Mouse (Mus musculus) adrenal gland, adult 8-10 months (tissue): ENCODE measurements around the gene Cdk14. TPM values are rescaled to one million over a fixed set of nuclear protein-coding genes. Genes with fewer than 3 reads are reported as not detected.

ENCODE experiments used
- DNase-seq: peaks from one replicate; pipeline ENCODE4 v3.0.0; 2022
- total RNA-seq, 4 experiments: library from RNA; stranded (reverse); gene quantifications; 2 replicates each; pipeline ENCODE4 v1.2.4; 2022

The Cdk14 gene
- total RNA-seq, 4 experiments from 2014 or later, result 9.9 to 17.4 (median 11.8) TPM

DNA sequence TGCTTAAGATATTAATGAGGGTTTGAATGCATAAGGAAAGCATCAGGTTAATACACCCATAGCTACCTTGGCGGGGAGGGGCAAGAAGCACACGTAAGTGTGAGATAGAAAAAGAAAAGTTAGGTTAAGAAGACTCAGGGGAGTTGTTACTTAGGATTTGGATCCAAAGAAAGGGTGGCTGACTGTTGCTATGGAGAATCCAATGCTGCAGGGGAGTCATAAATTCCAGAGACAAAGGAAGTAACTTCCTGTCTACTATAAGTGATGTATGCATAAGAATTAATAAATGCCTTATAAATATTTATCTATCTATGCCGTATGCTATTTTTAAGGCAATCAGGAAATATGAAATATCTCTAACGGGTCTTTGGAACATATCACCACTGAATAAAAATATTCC lies 527.4 kb downstream of the Cdk14 start:
- DNase-seq, result no peak

DNA sequence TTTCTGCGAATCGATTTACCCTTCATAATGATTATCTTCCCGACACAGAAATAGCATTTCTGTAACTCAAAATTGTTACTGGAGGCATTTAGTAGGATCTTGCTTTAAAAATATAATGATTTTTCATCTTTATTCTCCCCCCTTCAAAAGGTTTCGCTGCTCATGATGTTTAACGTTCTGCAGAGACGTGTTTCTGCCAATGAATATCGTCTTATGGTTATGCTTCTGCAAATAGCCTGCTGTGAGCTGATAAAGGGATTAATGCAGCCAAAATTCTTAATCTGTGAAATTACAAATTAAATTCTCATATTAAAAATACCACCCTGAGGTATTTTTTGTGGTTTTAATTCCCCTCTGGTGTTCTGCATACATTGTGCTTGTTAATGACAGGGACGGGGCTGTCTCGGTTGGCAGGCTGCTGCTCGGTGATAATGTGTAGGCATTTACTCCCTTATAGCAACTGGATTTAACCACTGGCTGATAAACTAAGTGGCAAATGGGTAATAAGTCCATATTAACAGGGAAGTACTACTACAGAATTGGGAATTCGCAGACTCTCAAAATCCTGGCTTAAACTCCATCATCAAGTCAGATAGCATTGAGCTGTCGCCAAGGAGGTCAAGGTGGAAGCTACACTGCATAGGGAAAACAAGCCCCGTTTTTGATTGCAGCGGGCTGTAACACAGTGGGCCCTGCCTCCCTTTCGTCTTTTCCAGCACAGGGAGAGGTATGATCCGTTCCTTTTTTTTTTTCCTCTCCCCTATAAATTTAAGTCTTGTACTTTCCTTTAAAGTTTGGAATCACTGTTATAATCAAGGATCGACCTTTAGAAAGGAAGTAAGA lies 528.0 kb downstream of the Cdk14 start:
- DNase-seq, result peak; percentile 2

DNA sequence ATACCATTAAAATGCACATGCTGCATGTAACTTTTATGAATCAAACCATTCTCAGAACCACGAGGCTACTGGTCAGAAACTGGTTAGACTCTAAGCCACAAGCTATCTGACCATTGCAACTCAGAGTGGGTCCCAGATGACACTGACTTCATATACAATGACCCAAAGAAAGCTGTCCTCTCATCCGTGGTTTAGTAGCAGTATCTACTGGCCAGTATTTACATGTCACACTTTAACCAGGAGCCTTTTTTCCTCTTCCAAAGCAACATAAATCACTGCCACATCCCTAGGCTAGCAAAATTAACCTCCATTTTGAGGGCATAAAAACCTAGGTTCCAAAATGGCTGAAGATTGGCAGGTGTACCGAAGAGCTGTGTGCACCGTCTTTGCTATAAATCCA lies 533.0 kb downstream of the Cdk14 start:
- DNase-seq, result no peak

DNA sequence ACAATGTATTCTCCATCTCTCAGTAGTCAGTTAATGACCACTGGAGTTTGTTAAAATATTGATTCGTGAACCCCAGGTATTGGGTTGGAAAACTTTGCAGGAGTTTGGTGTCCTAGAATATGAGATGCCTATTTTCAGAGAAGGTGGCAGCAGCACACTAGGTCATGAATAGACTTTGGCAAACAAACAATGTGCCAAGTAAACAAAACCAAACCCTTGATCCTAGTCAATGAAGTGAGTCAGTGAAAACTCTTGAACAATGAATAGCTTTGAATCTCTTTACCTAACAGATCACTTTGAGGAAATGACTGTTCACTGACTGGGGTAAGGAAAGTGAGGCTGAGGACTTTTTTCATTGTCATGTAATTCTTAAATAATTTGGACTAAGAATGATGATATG lies 537.3 kb downstream of the Cdk14 start:
- no peak for DNase-seq

DNA sequence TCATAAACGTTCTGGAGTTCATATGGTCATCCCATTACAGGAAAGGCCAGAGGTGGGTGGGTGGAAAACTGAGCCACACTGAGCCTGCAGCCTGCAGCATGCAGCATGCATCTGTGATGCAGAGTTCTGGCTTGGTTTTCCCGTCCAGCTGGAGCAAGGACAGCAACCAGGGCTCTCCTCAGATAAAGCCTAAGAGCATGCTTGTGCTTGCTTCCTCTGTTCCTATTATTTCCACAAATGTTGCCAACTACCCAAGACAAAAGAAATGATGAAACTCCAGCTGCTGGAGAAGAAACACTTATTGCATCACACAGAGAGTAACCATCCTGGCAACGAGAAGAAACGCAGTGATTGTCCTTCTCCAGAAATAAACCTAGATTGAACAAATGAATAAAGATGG lies 539.8 kb downstream of the Cdk14 start:
- no peak for DNase-seq

DNA sequence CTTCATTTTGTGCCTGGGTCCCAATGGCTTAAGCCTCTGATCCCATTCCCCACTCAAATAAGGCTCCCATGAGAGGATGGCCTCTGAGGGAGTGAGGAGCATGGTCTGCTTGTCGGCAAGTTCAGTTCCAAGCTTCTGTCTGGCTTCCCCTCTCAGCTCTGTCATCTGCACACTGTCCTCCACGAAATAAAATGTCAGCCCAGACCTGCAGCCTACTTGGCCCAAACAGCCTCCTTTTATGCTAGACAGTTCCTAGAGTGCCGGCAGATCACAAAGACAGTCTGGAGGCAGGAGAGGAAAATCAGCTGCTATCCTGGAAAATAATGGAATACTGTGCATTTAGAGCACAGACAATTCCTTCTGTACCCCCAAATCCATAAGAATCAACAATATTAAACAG lies 541.2 kb downstream of the Cdk14 start:
- no peak for DNase-seq

DNA sequence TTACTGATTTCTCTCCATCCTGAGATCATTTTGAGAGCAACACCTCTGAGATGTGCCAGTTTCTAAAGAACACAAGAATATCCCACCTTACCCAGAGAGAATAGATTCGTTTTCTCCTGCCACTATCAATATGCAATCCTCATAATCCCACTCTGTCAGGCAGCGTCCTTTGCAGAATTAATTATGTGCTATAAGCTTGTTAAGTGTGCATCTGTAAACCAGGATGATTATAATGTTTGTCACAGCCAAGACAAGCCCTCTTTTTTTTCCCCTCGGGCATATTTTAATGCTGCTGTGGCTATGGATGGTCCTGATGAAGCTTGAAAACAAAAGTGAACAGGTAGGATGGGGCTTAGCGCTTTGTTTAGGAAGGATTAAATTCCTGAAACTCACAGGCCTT lies 542.5 kb downstream of the Cdk14 start:
- no peak for DNase-seq

DNA sequence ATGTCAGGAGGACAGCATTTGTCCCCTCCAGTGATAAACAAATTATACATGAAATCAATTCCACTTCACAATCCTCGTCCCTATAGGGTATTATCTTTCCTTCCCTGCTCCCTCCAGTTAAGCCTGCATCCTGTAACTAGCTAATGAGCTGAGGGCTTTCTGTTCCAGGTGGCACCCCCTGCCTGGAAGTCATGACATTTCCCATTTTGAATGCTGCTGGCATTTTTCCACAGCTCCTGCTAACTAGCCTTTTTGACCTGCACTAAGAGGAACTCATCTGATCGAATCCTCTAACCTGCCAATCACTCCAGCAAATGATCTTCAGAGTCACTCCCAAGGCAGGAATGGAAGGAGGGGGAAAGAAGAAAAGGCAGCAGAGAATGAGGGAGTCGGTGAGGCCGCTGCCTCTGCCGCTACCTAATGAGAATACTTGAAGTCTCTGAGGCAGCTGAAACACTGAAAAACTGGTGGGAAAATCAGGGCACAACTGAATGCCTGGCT lies 542.9 kb downstream of the Cdk14 start:
- DNase-seq, result no peak

DNA sequence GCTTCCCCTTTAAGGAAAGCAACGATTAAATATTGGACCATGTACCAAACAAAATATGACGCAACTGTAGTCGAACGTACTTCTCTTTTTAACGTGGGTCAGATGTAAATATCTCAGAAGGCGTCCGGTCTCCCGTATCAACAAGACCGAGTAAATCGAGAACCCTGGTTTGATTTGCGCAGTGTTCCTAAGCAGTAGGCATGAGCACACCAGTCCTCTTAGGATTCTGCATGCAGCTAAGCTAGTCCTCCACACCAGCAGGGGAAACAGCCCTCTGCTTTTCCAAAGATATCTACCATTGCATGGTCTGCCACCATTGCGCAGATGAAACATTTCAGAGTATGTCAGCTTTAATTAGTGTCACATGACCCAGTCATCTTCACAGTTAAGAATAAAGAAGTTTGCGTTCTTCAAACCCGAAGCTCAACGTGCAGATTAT lies 543.4 kb downstream of the Cdk14 start:
- DNase-seq, result no peak

DNA sequence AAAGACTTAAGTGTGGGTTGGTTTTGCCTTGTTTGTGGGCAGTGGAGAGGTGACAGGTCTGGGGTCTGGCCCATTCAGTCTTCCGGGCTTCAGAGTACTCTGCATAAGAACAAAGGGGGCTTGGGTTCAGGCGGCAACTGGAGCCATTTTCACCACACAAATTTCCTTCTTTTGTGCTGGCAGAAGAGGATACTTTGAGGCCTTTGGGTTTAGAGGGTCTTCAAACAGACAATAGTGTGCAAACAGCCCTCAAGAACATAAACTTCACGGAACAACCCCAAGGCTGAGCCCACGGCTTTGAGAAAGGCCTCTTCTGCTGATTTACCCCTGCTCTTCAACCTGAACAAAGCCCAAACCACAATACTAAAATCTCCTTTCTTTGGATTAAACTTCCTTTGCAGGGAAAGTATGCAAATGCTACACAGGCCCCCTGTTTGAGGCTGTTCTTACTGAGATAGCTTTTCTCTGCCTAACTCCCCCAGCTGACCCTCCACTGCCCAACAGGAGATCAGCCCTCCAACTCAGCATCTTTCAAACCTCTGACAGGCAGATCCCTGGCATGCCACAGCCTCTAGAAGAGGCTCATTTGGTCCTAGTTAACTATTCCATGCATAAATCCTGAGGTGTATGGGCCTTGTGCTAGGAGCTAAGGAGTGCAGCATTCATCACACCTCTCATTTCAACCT lies 549.9 kb downstream of the Cdk14 start:
- DNase-seq, result no peak

DNA sequence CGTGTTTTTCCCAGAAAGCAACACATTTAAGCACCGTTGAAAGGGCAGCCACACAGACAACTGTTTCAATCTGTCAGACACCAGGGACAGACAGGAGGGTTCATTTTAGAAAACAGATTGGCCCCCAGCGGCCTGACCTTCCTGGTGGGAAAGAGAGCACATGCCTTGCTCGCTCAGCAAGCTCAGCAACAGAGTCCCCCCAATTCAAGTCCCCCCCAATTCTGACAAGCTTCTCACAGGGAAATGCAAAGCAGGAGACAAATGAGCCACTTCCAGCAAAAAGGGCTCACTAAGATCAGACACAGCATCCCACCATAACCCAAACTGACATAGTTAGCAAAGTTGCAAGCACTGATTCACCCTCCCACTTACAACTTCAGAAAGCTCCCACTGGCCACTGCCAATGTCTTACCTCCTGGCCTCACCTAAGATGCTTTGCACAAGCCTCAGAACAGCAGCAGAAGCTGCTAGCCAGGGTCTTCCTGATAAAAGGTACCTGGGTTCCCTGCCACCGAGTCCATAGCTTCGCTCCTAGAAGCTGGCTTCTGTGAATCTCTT lies 551.5 kb downstream of the Cdk14 start:
- no peak for DNase-seq

DNA sequence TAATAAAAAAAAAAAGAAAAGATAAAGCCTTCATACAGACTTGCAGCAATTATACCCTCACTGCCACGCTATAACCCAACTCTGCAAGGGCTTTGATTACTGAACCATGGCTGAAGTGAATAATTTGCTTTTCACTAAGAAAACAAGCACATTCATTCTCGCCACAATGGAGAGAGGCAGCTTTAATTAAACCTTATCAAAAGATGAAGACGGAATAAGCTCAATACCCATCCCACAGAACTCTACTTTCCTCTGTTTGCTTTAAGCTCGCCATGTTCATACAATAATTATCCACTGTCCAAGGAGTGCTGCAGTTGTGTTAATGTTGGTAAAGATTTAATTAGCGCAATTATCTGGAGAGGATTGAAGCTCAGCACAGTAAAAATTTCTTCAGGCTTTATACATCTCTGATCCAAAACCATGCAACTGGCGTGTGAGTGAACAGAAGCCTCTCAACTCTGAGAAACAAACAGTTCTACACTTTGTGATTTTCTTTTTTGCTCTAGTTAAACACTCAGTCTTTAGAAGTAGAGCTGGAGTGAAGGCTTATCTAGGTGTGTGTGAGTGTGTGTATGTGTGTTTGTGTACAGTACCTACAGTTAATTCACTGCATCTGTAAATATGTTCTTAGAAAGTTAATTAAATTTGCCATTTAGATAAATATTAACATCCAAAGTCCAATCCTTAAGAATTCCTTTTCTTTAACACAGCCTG lies 552.1 kb downstream of the Cdk14 start:
- DNase-seq, result no peak

DNA sequence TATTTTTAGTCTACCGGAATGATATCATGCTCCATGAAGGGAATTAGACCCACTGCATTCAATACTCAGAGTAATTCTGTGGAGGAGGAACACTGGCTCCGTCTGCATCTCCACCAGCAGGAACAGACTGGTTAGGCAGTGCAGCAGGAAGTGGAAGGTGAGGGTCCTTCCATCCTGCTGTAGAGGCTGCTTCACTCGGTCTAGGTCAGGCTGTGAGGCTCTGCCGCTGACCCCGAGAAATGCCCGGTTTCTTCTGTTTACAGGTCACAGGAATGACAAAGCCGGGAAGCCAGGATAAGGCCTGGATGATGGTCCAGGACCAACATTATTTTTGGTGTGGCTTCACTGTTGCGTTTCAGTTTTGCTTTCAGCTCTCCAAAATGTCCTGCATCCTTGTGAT lies 553.2 kb downstream of the Cdk14 start:
- DNase-seq, result no peak

DNA sequence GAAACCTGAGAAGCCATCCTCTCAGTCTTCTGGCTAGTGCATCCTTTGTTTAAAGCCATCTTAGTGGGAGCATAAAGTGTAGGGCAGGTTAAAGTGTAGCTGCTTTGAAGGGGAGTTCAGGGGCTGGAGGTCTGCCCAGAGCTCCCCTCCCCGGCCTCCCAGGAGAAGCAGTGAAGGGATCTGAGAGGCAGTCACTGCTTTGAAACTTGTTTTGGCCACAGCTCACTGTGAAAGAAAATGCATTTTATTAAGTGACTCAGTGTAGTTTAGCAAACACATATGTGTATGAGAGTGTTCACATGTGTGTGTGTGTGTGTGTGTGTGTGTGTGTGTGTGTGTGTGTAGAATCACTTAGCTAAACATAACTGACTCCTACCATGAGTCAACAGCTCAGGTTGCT lies 554.0 kb downstream of the Cdk14 start:
- DNase-seq, result no peak

DNA sequence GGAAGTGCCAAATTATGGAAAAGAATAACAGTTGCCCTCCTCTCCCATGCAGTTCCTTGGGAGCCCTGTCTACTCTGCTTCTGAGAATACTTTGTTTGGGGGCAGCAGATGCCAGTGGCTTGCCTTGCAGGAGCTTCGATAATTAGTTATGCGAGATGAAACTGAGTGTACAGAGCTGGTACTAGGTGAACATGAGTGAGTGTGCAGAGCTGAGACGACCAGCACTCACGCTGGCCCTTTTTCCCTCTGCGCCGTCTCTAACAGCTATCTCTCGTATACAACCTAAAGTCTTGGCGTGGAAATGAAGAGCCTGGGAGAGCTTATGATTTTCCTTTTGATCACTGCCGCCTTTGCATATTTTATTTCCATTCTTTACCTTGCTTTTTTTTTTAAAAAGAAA lies 558.5 kb downstream of the Cdk14 start:
- DNase-seq, result no peak

DNA sequence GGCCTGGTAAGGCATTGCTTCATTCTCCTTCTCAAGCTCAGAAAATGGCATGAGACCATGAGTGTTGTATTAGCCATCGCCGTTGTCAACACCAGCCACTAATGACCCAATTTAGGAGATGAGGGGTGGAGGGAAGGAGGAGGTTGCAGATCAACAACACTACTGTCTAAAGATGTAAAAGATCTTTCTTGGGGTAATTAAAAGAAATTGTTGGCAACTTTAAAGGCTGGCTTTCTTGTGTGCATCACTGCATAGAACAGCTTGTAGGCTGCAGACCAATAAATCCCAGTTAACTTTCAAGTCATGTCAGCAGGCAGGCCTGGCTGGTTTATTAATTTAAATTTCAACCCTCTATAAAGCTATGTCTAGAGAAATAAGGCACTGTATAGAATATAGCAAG lies 559.0 kb downstream of the Cdk14 start:
- no peak for DNase-seq

DNA sequence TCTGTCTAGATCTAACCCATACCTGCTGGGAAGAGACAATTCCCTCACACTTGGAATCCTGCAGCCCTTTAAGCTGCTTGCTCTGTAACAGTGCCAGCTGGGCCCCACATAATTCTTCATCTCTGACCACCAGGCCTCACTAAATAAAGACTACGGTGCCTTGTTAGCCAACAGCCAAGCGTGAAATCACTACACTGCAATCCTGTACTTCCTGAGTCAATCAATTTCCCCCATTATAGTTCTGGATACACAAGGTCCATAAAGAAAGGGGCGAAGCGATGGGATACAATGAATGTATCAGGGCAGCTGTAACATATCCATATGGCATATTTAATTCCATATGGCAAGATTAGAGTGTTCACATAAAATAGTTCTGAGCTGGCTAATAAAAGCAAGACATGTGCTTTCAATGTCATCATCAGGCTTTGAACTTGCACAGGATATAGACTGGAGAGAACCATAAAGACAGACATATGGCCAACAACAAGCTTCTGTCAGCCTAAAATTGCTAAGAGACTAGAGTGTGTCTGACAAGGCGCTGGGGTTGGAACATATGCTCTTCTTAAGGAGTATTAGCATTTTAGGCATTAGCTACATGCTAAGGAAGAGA lies 562.0 kb downstream of the Cdk14 start:
- no peak for DNase-seq

DNA sequence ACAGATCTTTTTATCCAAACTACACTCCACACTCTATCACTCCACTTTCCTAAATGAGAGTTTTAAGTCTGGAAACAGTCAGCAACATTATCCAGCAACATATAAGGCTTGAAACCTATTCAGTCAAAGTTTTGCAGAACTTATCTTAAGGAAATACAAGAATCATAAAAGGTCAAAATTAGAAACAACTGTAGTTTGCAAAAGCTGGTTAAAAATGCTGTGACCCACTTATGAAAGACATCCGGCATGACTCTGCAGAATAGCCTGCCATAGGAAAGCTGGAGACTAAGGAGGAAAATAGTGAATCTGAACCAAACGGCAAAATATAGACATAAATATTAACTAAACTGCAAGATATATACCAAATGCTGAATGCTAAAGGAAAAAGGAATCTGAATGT lies 566.6 kb downstream of the Cdk14 start:
- DNase-seq, result no peak

DNA sequence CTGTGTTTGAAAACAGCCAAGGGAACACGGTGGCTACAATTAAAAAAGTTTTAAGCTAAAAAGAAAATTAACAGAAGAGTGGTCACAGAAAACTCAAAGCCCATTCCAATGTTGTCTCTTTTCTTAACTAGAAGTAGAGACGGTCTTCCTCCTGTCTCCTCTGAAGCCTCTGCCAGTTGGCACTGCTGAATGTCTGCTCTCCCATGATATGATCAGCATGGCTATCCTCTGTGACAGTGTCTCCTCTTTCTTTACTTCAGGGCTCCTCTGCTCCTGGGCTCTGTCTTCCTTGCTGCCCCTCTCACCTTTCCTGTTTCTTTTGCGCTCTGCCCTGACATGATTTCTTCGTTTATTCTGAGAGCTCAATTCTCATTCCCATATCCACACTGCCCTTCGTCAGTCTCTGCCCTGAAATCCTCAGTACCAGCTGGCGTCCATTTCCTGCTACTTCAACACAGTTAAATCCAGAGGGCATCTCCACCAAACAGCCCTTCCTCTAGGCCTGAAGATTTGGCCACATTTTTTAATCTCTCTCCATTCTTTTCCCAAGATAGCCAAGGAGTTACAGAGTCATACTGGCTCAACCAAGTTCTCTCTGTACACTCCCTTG lies 567.3 kb downstream of the Cdk14 start:
- DNase-seq, result no peak

DNA sequence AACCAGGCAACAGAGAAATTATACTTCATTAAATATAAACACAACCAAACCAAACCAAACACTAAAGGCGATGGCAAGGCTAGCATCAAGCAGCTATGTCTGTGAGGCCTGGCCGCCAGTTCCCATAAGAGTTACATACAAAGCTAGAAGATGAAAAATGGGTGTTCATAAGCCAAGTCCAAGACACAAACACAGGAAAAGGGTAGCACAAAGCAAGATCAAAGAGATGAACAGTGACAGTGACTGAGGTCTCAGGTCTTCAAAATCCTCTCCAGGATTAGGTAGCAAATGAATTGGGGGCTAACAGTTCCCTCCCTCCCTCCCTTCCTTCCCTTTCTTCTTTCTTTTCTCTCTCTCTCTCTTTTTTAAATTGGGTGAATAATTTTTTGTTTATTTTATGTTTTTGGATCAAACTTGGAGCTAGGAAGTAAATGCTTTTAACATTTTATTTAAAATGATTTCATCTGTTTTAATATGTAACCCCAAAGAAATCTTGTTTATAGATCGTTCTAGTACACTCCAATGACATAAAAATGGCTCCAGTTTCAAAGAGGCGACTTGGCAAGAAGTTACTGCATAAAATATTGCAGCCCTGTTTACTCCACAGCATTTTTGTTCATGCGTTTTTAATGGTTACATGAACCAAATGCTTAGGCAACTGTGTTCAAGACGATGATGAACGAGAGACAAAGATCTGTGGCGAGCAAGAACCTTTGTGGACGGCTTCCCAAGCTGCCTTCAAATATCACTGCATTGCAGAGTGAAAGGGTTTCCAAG lies 568.0 kb downstream of the Cdk14 start:
- no peak for DNase-seq

DNA sequence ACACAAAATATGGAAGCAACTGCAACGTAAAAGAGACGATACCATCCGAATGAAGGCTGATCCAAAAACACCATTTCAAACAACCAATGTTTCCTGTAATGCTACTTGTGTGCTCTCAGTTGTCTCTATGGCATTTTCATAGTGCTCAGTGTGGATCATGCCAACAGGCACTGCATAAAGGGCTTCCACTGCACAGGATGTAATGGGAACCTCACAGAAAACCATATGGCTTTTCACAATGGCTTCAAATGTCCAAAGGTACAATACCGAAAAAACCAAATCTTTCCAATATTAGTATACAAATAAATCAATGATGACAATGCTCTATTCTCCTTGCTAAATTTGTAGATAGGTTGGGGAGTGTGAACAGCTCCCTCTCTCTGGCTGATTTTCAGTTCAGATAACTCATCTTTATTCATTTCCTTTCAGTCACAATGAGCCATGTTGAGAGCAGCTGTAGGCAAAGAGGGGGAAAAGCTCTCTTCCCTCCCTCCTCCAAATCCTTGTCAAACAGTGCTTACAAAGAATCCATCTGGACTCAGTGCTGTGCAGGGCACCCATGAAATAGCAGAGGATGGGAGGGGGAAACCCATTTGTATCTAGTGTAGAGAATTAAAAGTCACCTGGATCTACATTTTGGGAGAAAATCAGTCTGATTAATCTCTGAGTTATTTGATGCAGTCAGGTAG lies 568.7 kb downstream of the Cdk14 start:
- no peak for DNase-seq
